8 mouse cellular contexts compared by ENCODE assay signal in the genomic region with DNA sequence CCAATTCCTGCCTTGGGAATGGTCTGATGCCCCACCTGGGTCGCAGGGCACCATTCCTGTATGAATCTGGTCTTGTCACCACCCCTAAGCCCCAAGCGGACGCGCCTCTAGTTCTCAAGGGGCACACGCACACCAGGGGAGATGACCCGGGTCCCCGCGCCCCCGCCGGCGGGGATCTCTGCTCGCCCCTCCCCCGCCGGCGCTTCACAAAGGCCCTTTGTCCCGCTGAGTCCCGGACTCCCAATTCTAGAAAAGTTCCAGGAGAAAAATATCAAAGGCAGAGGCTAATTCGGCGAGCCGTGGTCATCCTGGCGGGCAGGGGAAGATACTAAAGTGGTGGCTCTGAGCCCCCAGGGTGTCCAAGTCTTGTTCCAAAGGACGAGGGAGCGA. TPM values are rescaled to one million over a fixed set of nuclear protein-coding genes. Genes with fewer than 3 reads are reported as not detected.
A peak's percentile ranks its signal among the peaks of the same experiment; 100 is the strongest.
DNase-seq lines count a peak whose midpoint lies in the region; ATAC-seq and TF ChIP-seq lines count a peak whose summit lies in the region.

No protein-coding gene starts in this region.

- WGBS in kidney, adult 2 months = 5% methylated on average over 23 of the region's 23 CpGs
- WGBS in embryonic facial prominence, embryonic 12.5 days = under 1% methylated on average over 23 of the region's 23 CpGs
- 1% methylated on average over 23 of the region's 23 CpGs for WGBS in hindbrain, embryonic 14.5 days
- WGBS in lung, postnatal 0 days = 4% methylated on average over 23 of the region's 23 CpGs

- TF ChIP-seq CTCF in kidney, adult 2 months (conservative IDR thresholded peaks at IDR 0.05; ENCODE audit: insufficient read depth, insufficient read length, low read depth, low read length) = no peak
- TF ChIP-seq CTCF in G1E (IDR thresholded peaks at IDR 0.05; ENCODE audit: low read depth, low read length) = no peak
- TF ChIP-seq CTCF in lung, postnatal 0 days (IDR thresholded peaks at IDR 0.05) = no peak

- peaks cover 26% of the 10 kb centered on the region for H3K9me3 ChIP-seq in G1E (replicated peaks)
- no peaks in the 10 kb centered on the region for H3K9me3 ChIP-seq in embryonic facial prominence, embryonic 12.5 days
- no peaks in the 10 kb centered on the region for H3K9me3 ChIP-seq in hindbrain, embryonic 14.5 days (ENCODE audit: control insufficient read depth, low read length)
- no peaks in the 10 kb centered on the region for H3K9me3 ChIP-seq in lung, postnatal 0 days (ENCODE audit: low read length)

- H3K36me3 ChIP-seq in kidney, adult 2 months (ENCODE audit: control insufficient read depth, insufficient read depth, low read length) = no peaks in the 10 kb centered on the region
- H3K36me3 ChIP-seq in G1E (replicated peaks) = peaks cover 4% of the 10 kb centered on the region
- peaks cover 23% of the 10 kb centered on the region for H3K36me3 ChIP-seq in embryonic facial prominence, embryonic 12.5 days
- peaks cover 21% of the 10 kb centered on the region for H3K36me3 ChIP-seq in hindbrain, embryonic 14.5 days (replicated peaks; ENCODE audit: control insufficient read depth, insufficient read depth)
- H3K36me3 ChIP-seq in lung, postnatal 0 days (ENCODE audit: insufficient read depth, low read length) = no peaks in the 10 kb centered on the region

- peak overlapping the region; percentile 93 for H3K4me3 ChIP-seq in kidney, adult 2 months (ENCODE audit: insufficient read depth, low read depth, low read length)
- H3K4me3 ChIP-seq in G1E (ENCODE audit: low read depth, low read length) = peak overlapping the region; percentile 73; the same call in 1 of the 2 replicates
- peak overlapping the region; percentile 97 for H3K4me3 ChIP-seq in embryonic facial prominence, embryonic 12.5 days
- H3K4me3 ChIP-seq in hindbrain, embryonic 14.5 days (replicated peaks; ENCODE audit: low read length) = peak overlapping the region; percentile 98
- peak overlapping the region; percentile 96 for H3K4me3 ChIP-seq in lung, postnatal 0 days (ENCODE audit: low read depth, low read length)

- peak overlapping the region; percentile 97 for H3K4me2 ChIP-seq in embryonic facial prominence, embryonic 12.5 days (replicated peaks)
- H3K4me2 ChIP-seq in hindbrain, embryonic 14.5 days (replicated peaks) = peak overlapping the region; percentile 98
- peak overlapping the region; percentile 95 for H3K4me2 ChIP-seq in lung, postnatal 0 days (replicated peaks; ENCODE audit: low read depth, low read length)

- peaks cover 27% of the 10 kb centered on the region for H3K4me1 ChIP-seq in kidney, adult 2 months (ENCODE audit: control insufficient read depth, insufficient read depth, low read length)
- H3K4me1 ChIP-seq in G1E (ENCODE audit: insufficient read depth, low read depth, low read length) = peaks cover 44% of the 10 kb centered on the region
- peaks cover 37% of the 10 kb centered on the region for H3K4me1 ChIP-seq in embryonic facial prominence, embryonic 12.5 days
- H3K4me1 ChIP-seq in hindbrain, embryonic 14.5 days (replicated peaks; ENCODE audit: control insufficient read depth, insufficient read depth, low read length) = peaks cover 42% of the 10 kb centered on the region
- peaks cover 20% of the 10 kb centered on the region for H3K4me1 ChIP-seq in lung, postnatal 0 days (ENCODE audit: insufficient read depth, low read depth, low read length)

- no peaks in the 10 kb centered on the region for H3K27me3 ChIP-seq in kidney, adult 2 months (replicated peaks; ENCODE audit: control insufficient read depth, insufficient read depth, low read length)
- peaks cover 73% of the 10 kb centered on the region for H3K27me3 ChIP-seq in G1E (ENCODE audit: insufficient read depth, low read length)
- H3K27me3 ChIP-seq in embryonic facial prominence, embryonic 12.5 days = no peaks in the 10 kb centered on the region
- no peaks in the 10 kb centered on the region for H3K27me3 ChIP-seq in hindbrain, embryonic 14.5 days (ENCODE audit: control insufficient read depth, insufficient read depth, low read length)
- no peaks in the 10 kb centered on the region for H3K27me3 ChIP-seq in lung, postnatal 0 days (replicated peaks; ENCODE audit: insufficient read depth, low read length)

- H3K27ac ChIP-seq in kidney, adult 2 months (ENCODE audit: insufficient read depth, low read depth, low read length) = peak overlapping the region; percentile 57
- peak overlapping the region; percentile 100 for H3K27ac ChIP-seq in embryonic facial prominence, embryonic 12.5 days
- peak overlapping the region; percentile 100 for H3K27ac ChIP-seq in hindbrain, embryonic 14.5 days
- peak overlapping the region; percentile 100 for H3K27ac ChIP-seq in lung, postnatal 0 days (ENCODE audit: low read length)

- no peak for TF ChIP-seq POLR2A in kidney, adult 2 months (IDR thresholded peaks at IDR 0.05; ENCODE audit: low read depth, low read length)

- peak overlapping the region; percentile 100 for H3K9ac ChIP-seq in embryonic facial prominence, embryonic 12.5 days
- H3K9ac ChIP-seq in hindbrain, embryonic 14.5 days = peak overlapping the region; percentile 100
- H3K9ac ChIP-seq in lung, postnatal 0 days (replicated peaks; ENCODE audit: low read depth) = peak overlapping the region; percentile 100

- no peak for TF ChIP-seq EP300 in lung, postnatal 0 days (IDR thresholded peaks at IDR 0.05)

- DNase-seq in kidney, adult 2 months = peak; percentile 33
- DNase-seq in kidney, adult 8-10 months = no peak
- DNase-seq in G1E (ENCODE audit: low spot score) = no peak
- DNase-seq in hindbrain, embryonic 14.5 days (ENCODE audit: low spot score) = no peak
- DNase-seq in lung, postnatal 0 days (ENCODE audit: low spot score) = peak; percentile 27
- no peak for DNase-seq in layer of hippocampus, postnatal 36 days

- no peak for ATAC-seq in G1E (ENCODE audit: extremely low read depth, insufficient number of reproducible peaks, low FRiP score, poor library complexity, severe bottlenecking)
- no peak for ATAC-seq in embryonic facial prominence, embryonic 12.5 days (ENCODE audit: insufficient number of reproducible peaks, insufficient read depth, low FRiP score, low TSS enrichment)
- no peak for ATAC-seq in hindbrain, embryonic 14.5 days (ENCODE audit: low FRiP score)
- no peak for ATAC-seq in lung, postnatal 0 days
- ATAC-seq in frontal cortex, adult (ENCODE audit: low TSS enrichment) = no peak

RNA-seq across cellular contexts. Expression of gene Tnrc18, which starts 3.7 kb away (rescaled TPM):
- 32.1 and 40.8 TPM in 2 replicates for polyA plus RNA-seq in kidney, adult 2 months (2012; rRNA removed)
- 30.2 and 36.3 TPM in 2 replicates for total RNA-seq in G1E (2014; fragmentation: Nextera tagmentation)
- 4.6 and 5.4 TPM in 2 replicates for total RNA-seq in G1E (2017)
- polyA plus RNA-seq in G1E (2012) = 81.6 and 90.7 TPM in 2 replicates
- polyA plus RNA-seq in embryonic facial prominence, embryonic 12.5 days (2016; fragmentation: Nextera tagmentation; extraction: Ambion mirVana) = 61.0 and 65.5 TPM in 2 replicates
- 34.1 and 38.9 TPM in 2 replicates for polyA plus RNA-seq in hindbrain, embryonic 14.5 days (2014; fragmentation: Nextera tagmentation; extraction: Ambion mirVana)
- 16.6 and 24.9 TPM in 2 replicates for polyA plus RNA-seq in lung, postnatal 0 days (2015; fragmentation: Nextera tagmentation; extraction: Ambion mirVana)
- 100 to 1,000 TPM; 146 to 156 TPM for total RNA-seq in layer of hippocampus, postnatal 36 days (2021)

Comparison
In these comparisons a context has a peak if more than half of its experiments do, and no peak if none do; other contexts are left out.
1. DNase-seq: peak in kidney, adult 2 months (single experiment) and lung, postnatal 0 days (single experiment); none in kidney, adult 8-10 months (0 of 2), G1E (single experiment), hindbrain, embryonic 14.5 days (single experiment) and layer of hippocampus, postnatal 36 days (0 of 2).
2. Peak in every context shown above with its lines, with median percentiles within 50 percentile points of each other: H3K27ac ChIP-seq, H3K4me3 ChIP-seq, H3K4me2 ChIP-seq and H3K9ac ChIP-seq.